Mouse (Mus musculus) adrenal gland, postnatal 10 days (tissue): ENCODE measurements around the gene Lrrc8e. TPM values are rescaled to one million over a fixed set of nuclear protein-coding genes. Genes with fewer than 3 reads are reported as not detected.

Source experiments
- DNase-seq: peaks from one replicate; pipeline ENCODE4 v3.0.0; 2021; ENCODE audit warnings: mixed read lengths
- total RNA-seq, 2 experiments: library from RNA; stranded (reverse); gene quantifications; 2 replicates each; pipeline ENCODE4 v1.2.3; 2021

Gene Lrrc8e
- total RNA-seq, 2 experiments from 2014 or later, result 8.5 to 8.6 TPM

GRCm38 (mm10) chr8:4257350-4257749 lies 30.7 kb downstream of the Lrrc8e start:
- no peak for DNase-seq

GRCm38 (mm10) chr8:4258233-4258632 lies 31.6 kb downstream of the Lrrc8e start:
- peak; percentile 86 for DNase-seq

GRCm38 (mm10) chr8:4258678-4259077 lies 32.1 kb downstream of the Lrrc8e start:
- peak; percentile 35 for DNase-seq

GRCm38 (mm10) chr8:4259125-4259804 lies 32.6 kb downstream of the Lrrc8e start, which contains the start of gene Ctxn1:
Ctxn1 (minus strand) TSS chr8:4259274.
- peak; percentile 99 for DNase-seq

- no peak for DNase-seq
Observed at GRCm38 (mm10) chr8:4259805-4260170, 33.2 kb downstream of the Lrrc8e start.

- DNase-seq, result no peak
Observed at GRCm38 (mm10) chr8:4263105-4263791, 36.6 kb downstream of the Lrrc8e start.

GRCm38 (mm10) chr8:4265160-4265914 lies 38.7 kb downstream of the Lrrc8e start:
- DNase-seq, result no peak

GRCm38 (mm10) chr8:4267627-4268026 lies 41.0 kb downstream of the Lrrc8e start:
- DNase-seq, result peak; percentile 50

- DNase-seq, result no peak
Observed at GRCm38 (mm10) chr8:4269609-4270008, 43.0 kb downstream of the Lrrc8e start.

- peak; percentile 96 for DNase-seq
Observed at GRCm38 (mm10) chr8:4275275-4276110, 48.9 kb downstream of the Lrrc8e start, which contains the start of gene Timm44. Timm44 (minus strand) TSS chr8:4275913.

- DNase-seq, result no peak
Observed at GRCm38 (mm10) chr8:4276111-4276465, 49.5 kb downstream of the Lrrc8e start.

Other genes with a start within 250 kb of the Lrrc8e start
- gene Cd209f, start 121.0 kb upstream of the Lrrc8e start, total RNA-seq, result 1 to 10 TPM; 4.0 to 4.1 TPM
- gene Cd209g, start 92.7 kb upstream of the Lrrc8e start, total RNA-seq, result under 1 TPM; 0.69 to 1.00 TPM
- 10 to 100 TPM; 29.6 to 46.0 TPM for gene Evi5l, start 60.3 kb upstream of the Lrrc8e start, total RNA-seq
- 1 to 10 TPM; 2.6 to 4.2 TPM for gene Prr36, start 9.4 kb upstream of the Lrrc8e start, total RNA-seq
- 10 to 100 TPM; 78.2 to 79.0 TPM for gene Map2k7, start 11.9 kb downstream of the Lrrc8e start, total RNA-seq
- 1 to 10 TPM in 1 of 2 experiments, not detected in 1; 2.4 TPM for gene Gm49320, start 12.0 kb downstream of the Lrrc8e start, total RNA-seq
- 10 to 100 TPM; 10.5 to 20.2 TPM for gene Tgfbr3l, start 21.4 kb downstream of the Lrrc8e start, total RNA-seq
- 10 to 100 TPM; 21.7 to 24.4 TPM for gene Snapc2, start 26.3 kb downstream of the Lrrc8e start, total RNA-seq
- 10 to 100 TPM; 11.0 to 14.7 TPM for gene Ctxn1, start 32.4 kb downstream of the Lrrc8e start, total RNA-seq
- gene Timm44, start 49.1 kb downstream of the Lrrc8e start, total RNA-seq, result 100 to 1,000 TPM; 150 to 180 TPM
- 10 to 100 TPM; 10.5 to 19.3 TPM for gene Ccl25, start 98.4 kb downstream of the Lrrc8e start, total RNA-seq
- gene Elavl1, start 98.6 kb downstream of the Lrrc8e start, total RNA-seq, result 10 to 100 TPM; 77.7 to 83.9 TPM